Mouse (Mus musculus): ENCODE data around the gene Tmem209. TPM values are rescaled to one million over a fixed set of nuclear protein-coding genes. Genes with fewer than 3 reads are reported as not detected.

The Tmem209 gene
- polyA plus RNA-seq, 1 experiment from 2014 or later = 30.3 TPM

GRCm38 (mm10) chr6:30477210-30477714, 32.3 kb downstream of the Tmem209 start:
- H3K27me3 ChIP-seq (ENCODE audit: control insufficient read depth, insufficient read depth, low read depth, low read length) = no peaks in the 10 kb centered on the region
- ATAC-seq = no peak
- H3K36me3 ChIP-seq (ENCODE audit: control insufficient read depth, insufficient read depth, low read length) = no peaks in the 10 kb centered on the region
- no peak overlapping the region for H3K9ac ChIP-seq (ENCODE audit: low read depth, low read length)
- H3K4me1 ChIP-seq (ENCODE audit: control insufficient read depth, insufficient read depth, low read length) = no peaks in the 10 kb centered on the region
- H3K4me3 ChIP-seq (ENCODE audit: low read depth, low read length) = no peak overlapping the region
- H3K9me3 ChIP-seq (replicated peaks; ENCODE audit: control insufficient read depth, low read length, poor library complexity, severe bottlenecking) = no peaks in the 10 kb centered on the region
- WGBS = 78% methylated on average over 8 of the region's 8 CpGs
- H3K27ac ChIP-seq (ENCODE audit: low read length) = no peak overlapping the region
- no peak overlapping the region for H3K4me2 ChIP-seq (ENCODE audit: low read length)

- no peak overlapping the region for H3K4me2 ChIP-seq (ENCODE audit: low read length)
- no peak overlapping the region for H3K27ac ChIP-seq (ENCODE audit: low read length)
- H3K4me3 ChIP-seq (ENCODE audit: low read depth, low read length) = no peak overlapping the region
- 72% methylated on average over 10 of the region's 10 CpGs for WGBS
- H3K9ac ChIP-seq (ENCODE audit: low read depth, low read length) = no peak overlapping the region
- no peaks in the 10 kb centered on the region for H3K4me1 ChIP-seq (ENCODE audit: control insufficient read depth, insufficient read depth, low read length)
- ATAC-seq = no peak
- no peaks in the 10 kb centered on the region for H3K9me3 ChIP-seq (replicated peaks; ENCODE audit: control insufficient read depth, low read length, poor library complexity, severe bottlenecking)
- no peaks in the 10 kb centered on the region for H3K36me3 ChIP-seq (ENCODE audit: control insufficient read depth, insufficient read depth, low read length)
- no peaks in the 10 kb centered on the region for H3K27me3 ChIP-seq (ENCODE audit: control insufficient read depth, insufficient read depth, low read depth, low read length)
Observed at GRCm38 (mm10) chr6:30476025-30476765, 33.4 kb downstream of the Tmem209 start.

GRCm38 (mm10) chr6:30471706-30472105, 37.9 kb downstream of the Tmem209 start:
- Histone ChIP-seq H3K9ac (ENCODE audit: low read depth, low read length) (no peak overlapping the region), H3K27me3 (ENCODE audit: control insufficient read depth, insufficient read depth, low read depth, low read length) (no peaks in the 10 kb centered on the region), H3K4me3 (ENCODE audit: low read depth, low read length) (no peak overlapping the region), H3K4me2 (ENCODE audit: low read length) (no peak overlapping the region), H3K9me3 (replicated peaks; ENCODE audit: control insufficient read depth, low read length, poor library complexity, severe bottlenecking) (no peaks in the 10 kb centered on the region), H3K27ac (ENCODE audit: low read length) (no peak overlapping the region), H3K36me3 (ENCODE audit: control insufficient read depth, insufficient read depth, low read length) (no peaks in the 10 kb centered on the region), H3K4me1 (ENCODE audit: control insufficient read depth, insufficient read depth, low read length) (peaks cover 5% of the 10 kb centered on the region; the same call in 1 of the 2 replicates)
- no peak for ATAC-seq
- WGBS = 89% methylated on average over 3 of the region's 3 CpGs

- ATAC-seq = peak; percentile 74; the same call in 1 of the 2 replicates
Observed at GRCm38 (mm10) chr6:30469370-30469769, 40.2 kb downstream of the Tmem209 start.

GRCm38 (mm10) chr6:30468684-30469083, 40.9 kb downstream of the Tmem209 start:
- Histone ChIP-seq H3K27me3 (ENCODE audit: control insufficient read depth, insufficient read depth, low read depth, low read length) (no peaks in the 10 kb centered on the region), H3K9ac (ENCODE audit: low read depth, low read length) (no peak overlapping the region), H3K4me3 (ENCODE audit: low read depth, low read length) (no peak overlapping the region), H3K4me2 (ENCODE audit: low read length) (no peak overlapping the region), H3K4me1 (ENCODE audit: control insufficient read depth, insufficient read depth, low read length) (peaks cover 5% of the 10 kb centered on the region; the same call in 1 of the 2 replicates), H3K27ac (ENCODE audit: low read length) (no peak overlapping the region), H3K36me3 (ENCODE audit: control insufficient read depth, insufficient read depth, low read length) (no peaks in the 10 kb centered on the region), H3K9me3 (replicated peaks; ENCODE audit: control insufficient read depth, low read length, poor library complexity, severe bottlenecking) (no peaks in the 10 kb centered on the region)
- WGBS = 56% methylated on average over 12 of the region's 12 CpGs
- no peak for ATAC-seq

More at GRCm38 (mm10) chr6:30469370-30469769, 40.2 kb downstream of the Tmem209 start:
- WGBS = 54% methylated on average over 11 of the region's 12 CpGs
- Histone ChIP-seq H3K9ac (ENCODE audit: low read depth, low read length) (peak overlapping the region; percentile 50; the same call in 1 of the 2 replicates), H3K4me3 (ENCODE audit: low read depth, low read length) (no peak overlapping the region), H3K36me3 (ENCODE audit: control insufficient read depth, insufficient read depth, low read length) (no peaks in the 10 kb centered on the region), H3K27ac (ENCODE audit: low read length) (0 out of 2 replicates have a peak overlapping the region, but pooled peaks have one; percentile 20), H3K4me1 (ENCODE audit: control insufficient read depth, insufficient read depth, low read length) (peaks cover 5% of the 10 kb centered on the region; the same call in 1 of the 2 replicates), H3K4me2 (ENCODE audit: low read length) (no peak overlapping the region), H3K27me3 (ENCODE audit: control insufficient read depth, insufficient read depth, low read depth, low read length) (no peaks in the 10 kb centered on the region), H3K9me3 (replicated peaks; ENCODE audit: control insufficient read depth, low read length, poor library complexity, severe bottlenecking) (no peaks in the 10 kb centered on the region)

GRCm38 (mm10) chr6:30468058-30468457, 41.5 kb downstream of the Tmem209 start:
- no peaks in the 10 kb centered on the region for H3K36me3 ChIP-seq (ENCODE audit: control insufficient read depth, insufficient read depth, low read length)
- H3K9ac ChIP-seq (ENCODE audit: low read depth, low read length) = no peak overlapping the region
- ATAC-seq = no peak
- WGBS = 82% methylated on average over 1 of the region's 1 CpGs
- H3K27ac ChIP-seq (ENCODE audit: low read length) = no peak overlapping the region
- H3K4me1 ChIP-seq (ENCODE audit: control insufficient read depth, insufficient read depth, low read length) = peaks cover 8% of the 10 kb centered on the region; the same call in 1 of the 2 replicates
- H3K9me3 ChIP-seq (replicated peaks; ENCODE audit: control insufficient read depth, low read length, poor library complexity, severe bottlenecking) = no peaks in the 10 kb centered on the region
- H3K4me2 ChIP-seq (ENCODE audit: low read length) = no peak overlapping the region
- H3K4me3 ChIP-seq (ENCODE audit: low read depth, low read length) = no peak overlapping the region
- no peaks in the 10 kb centered on the region for H3K27me3 ChIP-seq (ENCODE audit: control insufficient read depth, insufficient read depth, low read depth, low read length)

GRCm38 (mm10) chr6:30465586-30465985, 44.0 kb downstream of the Tmem209 start:
- Histone ChIP-seq H3K4me3 (ENCODE audit: low read depth, low read length) (no peak overlapping the region), H3K9ac (ENCODE audit: low read depth, low read length) (no peak overlapping the region), H3K27me3 (ENCODE audit: control insufficient read depth, insufficient read depth, low read depth, low read length) (no peaks in the 10 kb centered on the region), H3K9me3 (replicated peaks; ENCODE audit: control insufficient read depth, low read length, poor library complexity, severe bottlenecking) (no peaks in the 10 kb centered on the region), H3K27ac (ENCODE audit: low read length) (no peak overlapping the region), H3K36me3 (ENCODE audit: control insufficient read depth, insufficient read depth, low read length) (no peaks in the 10 kb centered on the region), H3K4me1 (ENCODE audit: control insufficient read depth, insufficient read depth, low read length) (peaks cover 19% of the 10 kb centered on the region), H3K4me2 (ENCODE audit: low read length) (no peak overlapping the region)
- WGBS = 85% methylated on average over 11 of the region's 11 CpGs
- ATAC-seq = no peak

GRCm38 (mm10) chr6:30462822-30463221, 46.8 kb downstream of the Tmem209 start:
- H3K27ac ChIP-seq (ENCODE audit: low read length) = 0 out of 2 replicates have a peak overlapping the region, but pooled peaks have one; percentile 18
- no peaks in the 10 kb centered on the region for H3K36me3 ChIP-seq (ENCODE audit: control insufficient read depth, insufficient read depth, low read length)
- 32% methylated on average over 7 of the region's 7 CpGs for WGBS
- no peak overlapping the region for H3K4me2 ChIP-seq (ENCODE audit: low read length)
- H3K27me3 ChIP-seq (ENCODE audit: control insufficient read depth, insufficient read depth, low read depth, low read length) = no peaks in the 10 kb centered on the region
- H3K9ac ChIP-seq (ENCODE audit: low read depth, low read length) = no peak overlapping the region
- H3K4me3 ChIP-seq (ENCODE audit: low read depth, low read length) = no peak overlapping the region
- H3K4me1 ChIP-seq (ENCODE audit: control insufficient read depth, insufficient read depth, low read length) = peaks cover 31% of the 10 kb centered on the region
- no peaks in the 10 kb centered on the region for H3K9me3 ChIP-seq (replicated peaks; ENCODE audit: control insufficient read depth, low read length, poor library complexity, severe bottlenecking)
- ATAC-seq = no peak

GRCm38 (mm10) chr6:30461755-30462344, 47.7 kb downstream of the Tmem209 start:
- H3K36me3 ChIP-seq (ENCODE audit: control insufficient read depth, insufficient read depth, low read length) = no peaks in the 10 kb centered on the region
- 88% methylated on average over 12 of the region's 13 CpGs for WGBS
- H3K27ac ChIP-seq (ENCODE audit: low read length) = peak overlapping the region; percentile 97
- H3K9me3 ChIP-seq (replicated peaks; ENCODE audit: control insufficient read depth, low read length, poor library complexity, severe bottlenecking) = no peaks in the 10 kb centered on the region
- H3K4me3 ChIP-seq (ENCODE audit: low read depth, low read length) = no peak overlapping the region
- H3K9ac ChIP-seq (ENCODE audit: low read depth, low read length) = no peak overlapping the region
- H3K4me2 ChIP-seq (ENCODE audit: low read length) = no peak overlapping the region
- peaks cover 31% of the 10 kb centered on the region for H3K4me1 ChIP-seq (ENCODE audit: control insufficient read depth, insufficient read depth, low read length)
- H3K27me3 ChIP-seq (ENCODE audit: control insufficient read depth, insufficient read depth, low read depth, low read length) = no peaks in the 10 kb centered on the region
- ATAC-seq = no peak
